Mouse (Mus musculus) embryonic fibroblast, embryonic 13.5 days (primary cell): ENCODE results near the gene Ap2m1.

ENCODE experiments used
- CTCF ChIP-seq: IDR thresholded peaks from 2 replicates; pipeline ENCODE4 v1.5.1; 2011; ENCODE audit warnings: mild to moderate bottlenecking, control low read depth, low read length, moderate library complexity, borderline replicate concordance; ENCODE audit not compliant: insufficient read depth
- POLR2A ChIP-seq: IDR thresholded peaks from 2 replicates; pipeline ENCODE4 v1.6.1; 2011; ENCODE audit warnings: low read depth, mild to moderate bottlenecking, control low read depth, low read length, moderate library complexity

GRCm38 (mm10) chr16:20509349-20509748 lies 25.9 kb upstream of the Ap2m1 start:
- TF ChIP-seq POLR2A: no peak
- peak; percentile 48; the same call in 1 of the 2 replicates for TF ChIP-seq CTCF
